In the genomic region with DNA sequence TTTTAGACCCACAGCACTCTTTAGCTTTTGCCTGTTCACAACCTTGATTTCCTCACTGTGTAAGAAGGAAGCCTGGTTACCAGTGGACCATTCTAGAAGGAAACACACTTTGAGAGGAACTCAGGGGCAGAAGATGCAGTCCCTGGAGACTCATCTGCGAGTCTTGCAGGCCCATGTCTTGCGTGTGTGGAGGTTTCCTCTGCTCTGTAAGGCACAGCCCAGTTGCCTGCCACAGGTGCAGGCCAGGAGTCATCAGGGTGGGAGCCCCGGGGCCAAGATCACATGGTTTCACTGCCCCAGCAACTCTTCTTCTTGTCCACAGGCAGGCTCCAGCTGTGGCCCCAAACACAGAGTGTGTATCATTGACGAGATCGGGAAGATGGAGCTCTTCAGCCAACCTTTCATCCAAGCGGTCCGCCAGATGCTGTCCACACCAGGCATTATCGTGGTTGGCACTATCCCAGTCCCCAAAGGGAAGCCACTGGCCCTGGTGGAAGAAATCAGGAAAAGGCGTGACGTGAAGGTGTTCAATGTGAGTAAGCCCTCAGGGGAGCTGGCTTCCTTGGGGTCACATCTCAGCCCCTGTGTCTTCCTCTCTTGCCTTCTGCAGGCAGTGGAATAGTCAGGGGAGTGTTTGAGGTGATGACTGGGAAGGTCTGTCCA, we compare ENCODE assay signal across 20 mouse cellular contexts.
"Had no signal": no experiment of that assay in that cellular context is flagged by ENCODE, and none has a peak within 500 bp of the region (broad histone marks: within the 10 kb centered on the region; RNA-seq: fewer than 3 reads in every experiment).

No protein-coding gene starts in this region.

- H3K4me3 ChIP-seq: midbrain, embryonic 10.5 days; midbrain, embryonic 13.5 days; myocyte; neural tube, embryonic 13.5 days; neural tube, embryonic 15.5 days; stomach, embryonic 15.5 days had no signal

- H3K9ac ChIP-seq: liver, embryonic 14.5 days; lung, embryonic 14.5 days; midbrain, embryonic 13.5 days; neural tube, embryonic 13.5 days; neural tube, embryonic 15.5 days; stomach, embryonic 15.5 days had no signal

- H3K27ac ChIP-seq: liver, embryonic 14.5 days; midbrain, embryonic 10.5 days; midbrain, embryonic 13.5 days; neural tube, embryonic 13.5 days; neural tube, embryonic 15.5 days; stomach, embryonic 15.5 days; stomach, postnatal 0 days had no signal

- DNase-seq: lung, adult 18-20 months; lung, embryonic 14.5 days; lung, postnatal 10 days; lung, postnatal 4 days; retina, postnatal 1 day; right cerebral cortex, adult 18-20 months; right cerebral cortex, postnatal 25 days; right cerebral cortex, postnatal 4 days; thymus, adult 2 months; thymus, postnatal 25 days; thymus, postnatal 4 days had no signal

- ATAC-seq: midbrain, embryonic 13.5 days; midbrain, embryonic 16.5 days had no signal

- H3K4me1 ChIP-seq: neural tube, embryonic 13.5 days; neural tube, embryonic 15.5 days; stomach, embryonic 15.5 days had no signal

- H3K4me2 ChIP-seq: lung, embryonic 14.5 days; midbrain, embryonic 13.5 days; neural tube, embryonic 13.5 days; neural tube, embryonic 15.5 days; stomach, embryonic 15.5 days had no signal

- H3K36me3 ChIP-seq: midbrain, embryonic 10.5 days; midbrain, embryonic 13.5 days; neural tube, embryonic 13.5 days; neural tube, embryonic 15.5 days; stomach, embryonic 15.5 days had no signal

- H3K9me3 ChIP-seq: midbrain, embryonic 10.5 days; midbrain, embryonic 13.5 days; neural tube, embryonic 13.5 days; neural tube, embryonic 15.5 days; stomach, embryonic 15.5 days had no signal

- H3K27me3 ChIP-seq: midbrain, embryonic 13.5 days; neural tube, embryonic 13.5 days; neural tube, embryonic 15.5 days; stomach, embryonic 15.5 days had no signal
